Mouse (Mus musculus) heart, postnatal 25 days (tissue): ENCODE measurements around the gene Lce1l. TPM values are rescaled to one million over a fixed set of nuclear protein-coding genes. Genes with fewer than 3 reads are reported as not detected.
"Not testable (repeated sequence)": the region's sequence is repeated elsewhere in the genome, so short reads cannot be mapped to it uniquely, and the experiment has no call there.

ENCODE experiments used
- DNase-seq: peaks from one replicate; pipeline ENCODE4 v3.0.0; 2022; ENCODE audit warnings: low spot score
- intact Hi-C: fragments of 180-260 bp; cut with DNase I; formaldehyde crosslinking; loops from one replicate; pipeline ENCODE4 v1.15.1; 2025
- total RNA-seq, 2 experiments: library from RNA; stranded (reverse); gene quantifications; 2 replicates each; pipeline ENCODE4 v1.2.3; 2021

The Lce1l gene
- not detected for total RNA-seq

DNA sequence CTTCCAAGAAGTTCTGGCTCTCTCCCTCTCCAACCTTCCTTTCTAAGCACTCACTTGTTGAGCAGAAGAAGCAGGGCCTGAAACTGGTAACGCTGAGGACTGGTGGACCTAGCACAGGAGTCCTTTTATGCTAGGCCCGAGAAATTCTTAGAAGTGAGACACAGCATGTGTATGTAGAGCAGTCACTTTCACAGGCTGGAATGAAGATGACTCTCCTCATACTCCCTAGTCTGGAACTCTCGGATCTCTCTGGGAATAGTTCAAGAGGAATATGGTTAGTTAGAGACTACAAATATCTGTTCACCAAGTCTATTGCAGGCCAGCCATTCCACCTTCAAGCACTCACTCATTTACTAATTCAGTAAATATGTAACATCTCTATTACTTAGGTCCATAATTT lies at the start of gene Lce1l:
Lce1l (minus strand) TSS at position 101 of the 400 bp plus-strand sequence.
- intact Hi-C loops: no loop called here
- no peak for DNase-seq

DNA sequence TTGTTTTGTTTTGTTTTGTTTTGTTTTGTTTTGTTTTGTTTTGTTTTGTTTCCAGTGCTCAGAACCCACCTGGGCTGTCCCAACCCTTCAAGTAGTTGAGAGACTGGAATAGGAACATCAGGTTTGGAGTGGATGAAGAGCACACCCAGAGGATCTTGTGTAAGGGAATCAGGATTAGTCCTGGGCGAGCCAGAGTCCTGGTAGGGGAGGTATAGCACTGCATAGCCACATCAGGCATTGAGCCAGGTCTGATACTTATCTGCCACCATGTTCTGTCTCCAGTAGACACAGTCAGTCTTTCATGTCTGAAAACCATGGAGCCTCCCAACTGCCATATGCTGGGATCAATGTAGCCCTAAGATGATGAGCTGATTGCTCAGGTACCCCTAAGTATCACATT lies 43.4 kb upstream of the Lce1l start:
- intact Hi-C loops: no loop called here
- DNase-seq: no peak

DNA sequence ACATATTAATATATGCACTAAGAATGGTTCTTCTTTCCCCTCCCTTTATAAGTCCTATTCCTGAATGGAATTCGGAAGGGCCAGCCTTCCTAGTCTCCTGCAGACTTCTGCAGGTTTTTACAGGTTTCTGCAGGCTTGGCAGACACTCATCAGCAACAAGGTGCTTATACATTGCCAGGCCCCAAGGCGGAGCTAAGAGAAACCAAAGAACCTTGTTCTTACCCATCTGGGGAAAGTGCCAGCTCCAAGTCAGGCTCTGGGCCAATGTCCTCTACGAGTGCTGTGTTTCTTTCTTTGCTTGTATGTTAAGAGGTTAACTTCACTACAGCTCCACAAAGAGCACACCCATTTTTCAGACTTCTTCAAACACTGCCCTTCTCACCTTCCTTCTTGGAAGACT lies 43.0 kb upstream of the Lce1l start:
- no peak for DNase-seq
- intact Hi-C loops: no loop called here

DNA sequence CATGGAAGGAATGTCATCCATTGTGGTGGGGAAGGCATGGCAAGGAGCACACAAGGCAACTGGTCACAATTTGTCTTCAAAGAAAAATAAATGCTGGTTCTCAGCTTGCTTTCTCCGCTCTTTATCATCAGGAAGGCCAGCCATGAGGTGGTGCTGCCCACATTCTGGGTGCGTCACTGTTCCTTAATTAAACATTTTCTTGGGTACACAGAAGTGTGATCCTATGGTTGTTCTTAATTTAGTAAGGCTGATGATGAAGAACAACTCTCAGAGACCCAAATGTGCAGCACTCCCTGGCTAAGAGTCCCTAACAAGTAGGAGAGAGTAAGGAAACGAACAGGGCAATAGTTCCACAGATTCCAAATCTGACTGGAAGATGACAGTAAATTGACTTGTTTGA lies 23.1 kb upstream of the Lce1l start:
- no peak for DNase-seq
- intact Hi-C loops: no loop called here

GRCm38 (mm10) chr3:92870116-92870515 lies 19.0 kb upstream of the Lce1l start, which contains the start of gene 2310050C09Rik:
2310050C09Rik (minus strand) TSS chr3:92870216.
- DNase-seq: no peak
- intact Hi-C loops: no loop called here

DNA sequence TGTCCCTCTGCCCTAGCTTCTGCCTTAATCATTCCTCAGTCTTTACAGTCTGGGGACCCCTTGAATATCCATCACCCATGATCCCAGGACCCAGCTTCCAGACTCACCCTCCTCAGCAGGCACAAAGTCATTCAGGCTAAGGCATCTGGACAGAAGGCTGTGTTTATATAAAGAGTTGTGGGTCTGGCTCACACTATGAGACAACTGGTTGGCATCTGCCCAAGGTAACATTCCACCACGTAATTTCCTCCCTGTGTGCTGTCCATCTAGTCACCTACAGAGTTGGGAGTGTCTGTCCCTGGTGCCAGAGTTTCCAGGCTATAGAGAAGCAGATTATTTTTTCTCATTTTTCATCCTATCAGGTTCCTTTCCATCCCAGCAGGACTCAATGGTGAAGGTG lies 24.0 kb downstream of the Lce1l start, which contains the start of gene Kprp:
Kprp (minus strand) TSS at position 140 of the 400 bp plus-strand sequence.
- no peak for DNase-seq
- intact Hi-C loops: no loop called here

GRCm38 (mm10) chr3:92825808-92826207 lies 25.3 kb downstream of the Lce1l start:
- DNase-seq: no peak
- intact Hi-C loops: no loop called here

- intact Hi-C loops, DNase-seq: not testable (repeated sequence)
Measured at GRCm38 (mm10) chr3:92816036-92816435, 35.0 kb downstream of the Lce1l start.

GRCm38 (mm10) chr3:92815581-92815980 lies 35.5 kb downstream of the Lce1l start:
- DNase-seq: no peak
- intact Hi-C loops: no loop called here

DNA sequence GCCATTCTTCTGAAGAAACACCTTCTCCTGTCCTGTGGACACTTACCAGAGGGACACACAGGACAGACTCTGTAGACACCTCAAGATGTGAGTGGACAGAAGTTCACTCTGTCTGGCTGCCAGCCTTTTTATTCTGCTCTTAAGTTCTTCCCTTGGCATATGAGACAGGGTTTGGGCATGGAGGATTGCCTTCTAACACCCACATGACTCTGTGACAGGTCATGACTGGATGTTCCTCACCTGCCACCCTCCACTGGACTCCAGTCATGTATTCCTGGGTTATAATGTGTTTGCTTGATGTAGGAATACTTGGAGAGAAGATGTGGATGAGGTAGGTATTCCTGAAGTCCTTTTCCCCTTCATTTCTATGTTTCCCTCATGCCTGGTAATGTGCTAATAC lies 43.3 kb downstream of the Lce1l start, which contains the start of gene Lce1k:
Lce1k (minus strand) TSS at position 101 of the 400 bp plus-strand sequence.
- intact Hi-C loops: no loop called here
- no peak for DNase-seq

Other genes with a start within 250 kb of the Lce1l start
- not detected for gene 2210017I01Rik, start 243.8 kb downstream of the Lce1l start, total RNA-seq
- gene Lce6a, start 229.6 kb downstream of the Lce1l start, total RNA-seq: not detected
- not detected for gene Lce1a1, start 203.0 kb downstream of the Lce1l start, total RNA-seq
- not detected for gene Lce1b, start 194.4 kb downstream of the Lce1l start, total RNA-seq
- gene Lce1a2, start 181.0 kb downstream of the Lce1l start, total RNA-seq: not detected
- not detected for gene Lce1c, start 172.0 kb downstream of the Lce1l start, total RNA-seq
- gene Lce1d, start 164.1 kb downstream of the Lce1l start, total RNA-seq: not detected
- gene Lce1e, start 142.2 kb downstream of the Lce1l start, total RNA-seq: not detected
- not detected for gene Lce1f, start 130.9 kb downstream of the Lce1l start, total RNA-seq
- gene Gm38119, start 112.2 kb downstream of the Lce1l start, total RNA-seq: not detected
- gene Lce1g, start 98.9 kb downstream of the Lce1l start, total RNA-seq: not detected
- not detected for gene Lce1h, start 86.2 kb downstream of the Lce1l start, total RNA-seq
- gene Lce1i, start 72.4 kb downstream of the Lce1l start, total RNA-seq: not detected
- gene Lce1j, start 60.8 kb downstream of the Lce1l start, total RNA-seq: not detected
- gene Lce1k, start 43.4 kb downstream of the Lce1l start, total RNA-seq: not detected
- gene Kprp, start 24.0 kb downstream of the Lce1l start, total RNA-seq: not detected
- not detected for gene 2310050C09Rik, start 18.9 kb upstream of the Lce1l start, total RNA-seq
- not detected for gene Lce3a, start 74.9 kb upstream of the Lce1l start, total RNA-seq
- gene Lce3b, start 81.7 kb upstream of the Lce1l start, total RNA-seq: not detected
- gene Lce3c, start 93.2 kb upstream of the Lce1l start, total RNA-seq: not detected
- gene Lce3d, start 106.1 kb upstream of the Lce1l start, total RNA-seq: not detected
- not detected for gene Lce3e, start 115.8 kb upstream of the Lce1l start, total RNA-seq
- not detected for gene Lce3f, start 140.9 kb upstream of the Lce1l start, total RNA-seq
- not detected for gene Crct1, start 164.4 kb upstream of the Lce1l start, total RNA-seq
- not detected for gene Lce1m, start 167.8 kb upstream of the Lce1l start, total RNA-seq
- not detected for gene Gm4858, start 217.5 kb upstream of the Lce1l start, total RNA-seq